Mouse (Mus musculus) cerebellum, postnatal 10 days (tissue): Measurements from ENCODE around the gene Slc39a10.
"Not testable (repeated sequence)": the region's sequence is repeated elsewhere in the genome, so short reads cannot be mapped to it uniquely, and the experiment has no call there.

ENCODE experiments used
- DNase-seq, 2 experiments: peaks; one replicate each; pipeline ENCODE4 v3.0.0; 2021; ENCODE audit warnings: mixed read lengths in 2 of 2

Gene Slc39a10

DNA sequence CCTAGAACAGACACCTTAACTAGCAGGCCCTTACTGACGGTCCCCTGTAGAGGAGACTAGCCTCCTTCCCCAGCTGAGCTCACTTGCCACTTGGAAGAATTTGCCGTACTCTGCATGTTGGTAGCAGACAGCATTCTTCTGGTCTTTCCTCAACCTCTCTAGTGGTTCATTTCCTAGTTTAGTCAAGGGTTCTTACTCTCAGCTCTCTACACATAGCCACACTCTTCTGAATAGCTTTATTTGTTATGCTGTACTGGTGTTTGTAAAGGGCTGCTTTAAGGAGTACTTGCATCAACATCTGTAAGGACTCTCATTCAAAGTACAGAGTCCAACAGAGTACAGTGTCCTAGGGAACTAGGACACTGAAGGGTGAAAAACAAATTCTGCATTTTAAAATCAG lies 29.2 kb downstream of the Slc39a10 start:
- DNase-seq = no peak

DNA sequence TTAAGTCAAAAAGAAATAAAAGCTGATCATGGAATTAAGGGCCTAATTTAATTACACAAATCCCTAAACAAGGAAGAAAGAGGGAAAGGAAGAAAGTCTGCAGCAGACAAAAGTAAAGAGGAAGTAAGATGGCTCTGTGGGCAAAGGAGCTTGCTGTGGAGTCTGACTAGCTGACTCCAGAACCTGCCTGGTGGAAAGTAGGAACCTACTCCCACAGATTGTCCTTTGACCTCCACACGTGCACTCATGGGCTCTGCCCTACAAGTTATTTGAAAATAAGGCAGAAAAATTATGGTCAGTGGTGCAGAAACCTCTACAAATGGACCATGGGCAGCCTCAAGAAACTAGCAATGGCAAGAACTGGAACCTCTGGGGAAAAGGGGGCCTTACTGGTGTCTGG lies 32.6 kb downstream of the Slc39a10 start:
- DNase-seq = no peak

DNA sequence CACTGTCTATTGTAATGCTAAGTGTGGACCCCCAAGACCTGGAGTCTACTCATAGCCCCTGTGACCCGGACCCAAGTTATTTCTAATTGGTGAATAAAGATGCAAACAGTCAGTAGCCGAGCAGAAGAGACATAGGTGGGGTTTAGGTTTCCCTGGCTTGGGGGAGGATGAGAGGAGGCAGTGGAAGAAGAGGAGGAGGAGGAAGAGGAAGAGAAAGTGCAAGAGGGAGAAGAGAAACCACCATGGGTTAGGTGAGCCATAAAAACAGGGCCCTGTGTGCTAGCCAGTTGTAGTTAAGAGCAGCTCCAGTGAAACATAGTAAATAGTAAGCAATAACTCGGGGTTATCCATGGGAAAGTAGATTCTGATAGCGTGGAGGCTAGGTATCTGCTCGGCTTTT lies 34.1 kb downstream of the Slc39a10 start:
- no peak for DNase-seq

DNA sequence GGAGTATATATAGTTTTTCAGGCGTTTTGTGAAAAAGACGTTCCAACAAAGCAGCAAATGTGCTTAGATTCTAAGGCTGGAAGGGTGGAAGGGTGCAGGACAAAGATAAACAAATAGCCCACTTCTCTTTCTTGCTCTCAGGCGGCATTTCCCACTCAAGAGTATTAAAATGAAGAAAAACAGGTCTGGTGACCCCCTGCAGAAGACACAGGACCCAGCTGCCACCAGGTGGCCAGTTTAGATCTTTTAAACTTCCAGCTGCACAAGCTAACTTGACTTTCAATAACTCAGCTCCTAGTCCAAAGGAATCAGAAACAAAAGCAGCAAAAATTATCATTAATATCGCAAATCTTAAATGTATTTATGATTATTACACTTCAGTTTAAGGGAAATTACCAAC lies 36.2 kb downstream of the Slc39a10 start:
- DNase-seq = no peak

DNA sequence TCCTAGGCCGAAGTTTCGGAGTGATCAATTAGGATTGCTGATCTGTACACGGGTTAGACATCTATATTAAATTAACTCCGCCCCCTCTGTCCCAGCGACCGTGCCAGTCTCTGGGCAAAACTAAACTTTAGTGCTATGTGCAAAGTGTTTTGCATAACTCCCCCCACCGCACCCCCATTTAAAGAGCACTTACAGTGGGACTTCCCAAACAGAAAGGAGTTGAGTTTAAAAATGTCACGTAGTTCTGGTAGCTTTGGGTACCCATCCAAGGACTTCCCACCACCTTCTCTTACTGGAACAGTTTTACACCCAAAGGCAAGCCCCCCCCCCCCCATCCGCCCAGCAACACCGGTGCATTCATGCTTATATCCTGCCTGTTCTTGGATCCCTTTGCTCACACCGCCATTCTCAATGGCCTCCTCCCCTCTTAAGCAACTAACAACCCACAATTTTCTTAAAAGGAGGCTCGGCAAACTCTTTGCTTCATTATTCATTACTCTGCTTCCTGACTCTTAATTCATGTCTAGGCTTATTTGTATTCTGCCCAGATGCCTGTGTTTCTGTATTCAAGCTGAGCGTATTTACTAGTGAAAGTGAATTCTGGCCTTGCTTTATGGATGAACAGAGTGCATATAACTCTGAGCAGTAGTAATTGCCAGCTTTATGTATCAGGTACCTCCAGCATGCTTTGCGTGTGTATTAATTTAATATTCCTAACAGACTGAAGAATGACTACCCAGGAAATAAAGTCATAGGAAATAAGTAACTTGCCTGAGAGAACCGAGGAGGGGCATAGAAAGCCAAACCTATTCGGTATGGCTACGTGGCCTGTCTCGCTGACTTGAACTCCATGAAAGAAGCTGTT lies 38.4 kb downstream of the Slc39a10 start:
- DNase-seq = no peak

DNA sequence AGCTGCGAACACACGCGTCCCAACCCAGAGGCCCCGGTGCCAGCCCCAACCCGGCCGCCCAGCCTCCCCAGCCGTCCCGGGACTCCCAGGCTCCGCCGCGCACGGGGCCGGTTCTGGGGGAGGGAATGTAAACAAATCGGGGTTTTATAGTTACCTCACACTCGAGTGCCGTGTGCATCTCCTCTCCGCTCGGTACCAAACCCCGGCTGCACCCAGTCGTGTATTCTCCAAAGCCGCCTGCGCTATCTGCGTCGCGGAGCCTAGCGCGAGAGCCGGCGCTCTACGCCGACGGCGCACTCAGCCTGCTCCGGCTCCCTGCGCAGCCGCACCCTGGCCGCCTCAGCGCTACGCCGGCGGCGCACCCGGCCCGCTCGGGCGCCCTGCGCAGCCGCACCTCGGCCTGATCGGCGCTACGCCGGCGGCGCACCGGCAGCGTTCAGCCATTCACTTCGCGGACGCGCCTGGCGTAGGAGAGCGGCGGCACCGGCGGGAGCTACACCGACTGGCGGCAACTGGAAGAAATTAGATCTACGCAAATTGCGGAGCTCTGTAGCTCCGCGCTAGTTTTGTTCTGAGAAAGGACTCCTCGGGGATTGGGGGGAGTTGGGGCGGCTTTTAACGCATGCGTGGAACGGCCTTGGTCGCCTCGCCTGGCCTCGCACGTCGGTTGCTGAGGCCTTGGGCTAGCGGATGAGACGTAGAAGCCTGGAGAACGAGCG lies 39.2 kb downstream of the Slc39a10 start:
- DNase-seq = peak; percentile 98

DNA sequence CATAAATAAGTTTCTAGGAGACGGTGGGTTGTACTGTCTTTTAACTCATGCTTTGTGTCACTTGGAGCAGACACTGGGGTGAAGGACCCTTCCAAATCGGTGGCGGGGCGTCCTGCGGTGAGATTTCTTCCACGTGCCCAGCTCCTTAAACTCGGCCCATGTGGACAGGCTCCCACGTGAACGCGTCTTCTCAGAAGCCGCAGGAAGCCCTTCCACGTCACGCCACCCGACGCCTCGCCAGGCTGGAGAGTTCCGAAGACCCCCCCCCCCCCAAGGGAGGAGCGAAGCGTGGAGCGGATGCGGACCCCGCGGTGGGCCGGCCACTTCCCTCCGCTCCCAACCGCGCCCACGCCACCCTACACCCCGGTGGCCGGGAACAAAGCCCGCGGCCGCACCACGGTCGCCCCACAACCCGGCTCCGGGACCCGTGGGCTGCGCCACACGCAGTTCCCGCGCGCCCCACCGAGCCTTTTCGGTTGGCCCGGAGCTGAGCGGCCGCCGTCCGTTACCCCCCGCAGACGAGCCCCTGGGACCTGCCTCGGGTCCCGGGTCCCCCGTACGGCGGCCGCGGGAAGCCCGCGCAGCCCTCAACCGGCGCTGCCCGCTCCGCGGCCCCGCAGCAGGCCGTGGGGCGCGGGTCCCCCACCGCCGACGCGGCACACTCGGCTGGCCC lies 39.9 kb downstream of the Slc39a10 start:
- DNase-seq = peak; percentile 82 to 83

DNA sequence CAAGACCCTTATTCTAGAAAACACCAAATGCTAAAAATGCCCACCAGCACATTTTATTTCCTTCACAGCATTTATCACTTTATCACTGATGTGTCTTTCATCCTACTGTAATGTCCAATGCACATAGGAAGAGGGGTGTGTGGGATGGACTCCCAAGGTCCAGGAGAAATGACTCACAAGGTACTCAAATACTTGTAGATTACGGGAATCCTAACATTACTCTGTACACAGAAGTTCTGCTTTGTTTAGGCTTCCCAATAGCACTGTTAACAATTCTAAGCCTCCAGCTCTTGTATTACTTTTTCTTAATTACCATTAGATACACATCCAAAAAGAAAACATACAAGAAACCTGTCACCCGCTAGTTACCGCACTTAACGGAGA lies 40.4 kb downstream of the Slc39a10 start:
- peak in 1 of 2 experiments; percentile 11 for DNase-seq

DNA sequence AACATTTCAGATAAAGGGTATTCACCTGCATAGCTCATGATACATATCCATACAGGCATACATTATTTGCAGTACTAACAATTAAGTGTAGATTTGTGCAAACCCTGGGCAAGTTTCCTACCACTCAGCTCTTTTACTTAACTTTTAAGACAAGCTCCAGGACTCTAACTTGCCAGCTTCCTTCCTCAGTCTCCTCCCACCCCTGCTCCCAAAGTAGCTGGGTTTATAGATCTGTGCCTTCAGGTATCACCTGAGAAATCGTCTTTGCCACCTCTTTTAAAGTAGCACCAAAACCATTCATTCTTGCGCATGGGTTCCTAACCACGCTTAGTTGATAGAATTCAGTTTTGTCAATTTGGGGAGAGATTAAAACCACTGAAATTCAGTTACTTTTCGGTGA lies 41.1 kb downstream of the Slc39a10 start:
- DNase-seq = peak in 1 of 2 experiments; percentile 6

DNA sequence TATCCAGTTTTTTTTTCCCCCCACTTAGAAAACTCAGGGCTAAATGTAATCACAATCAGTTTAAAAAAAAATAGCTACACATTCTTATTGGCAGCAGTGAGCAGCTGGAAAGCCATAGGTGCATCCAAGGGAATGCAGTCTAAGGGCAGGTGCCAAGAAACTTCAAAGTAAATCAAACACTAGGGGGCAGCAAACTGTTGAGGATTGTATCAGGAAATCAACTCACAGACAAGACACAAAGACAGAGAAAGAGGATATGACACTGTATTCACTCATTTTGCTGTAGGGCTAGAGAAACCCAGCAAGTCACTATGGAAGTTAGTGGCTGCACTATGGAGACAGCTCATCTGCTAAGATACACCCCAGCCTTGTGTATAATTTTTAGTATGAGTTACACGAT lies 42.9 kb downstream of the Slc39a10 start:
- DNase-seq = peak; percentile 80 to 94

DNA sequence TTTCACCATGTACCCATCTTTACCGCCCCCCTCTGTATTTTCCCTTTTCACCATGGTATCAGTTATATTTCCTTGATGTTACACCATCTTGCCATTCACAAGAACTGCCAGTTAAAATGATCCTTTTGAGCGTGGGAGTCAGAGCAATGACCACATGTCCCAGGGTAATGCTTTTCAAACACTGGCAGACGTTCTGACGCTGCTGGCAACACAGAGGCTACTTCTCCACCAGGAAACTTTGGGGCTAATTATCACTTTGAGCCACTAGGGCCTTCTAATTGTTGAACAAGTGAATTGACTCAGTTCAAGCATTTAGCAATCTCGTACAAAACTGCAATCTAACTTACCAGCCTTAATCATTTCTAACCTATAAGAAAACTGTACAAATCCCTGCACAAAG lies 47.4 kb downstream of the Slc39a10 start:
- DNase-seq = no peak

DNA sequence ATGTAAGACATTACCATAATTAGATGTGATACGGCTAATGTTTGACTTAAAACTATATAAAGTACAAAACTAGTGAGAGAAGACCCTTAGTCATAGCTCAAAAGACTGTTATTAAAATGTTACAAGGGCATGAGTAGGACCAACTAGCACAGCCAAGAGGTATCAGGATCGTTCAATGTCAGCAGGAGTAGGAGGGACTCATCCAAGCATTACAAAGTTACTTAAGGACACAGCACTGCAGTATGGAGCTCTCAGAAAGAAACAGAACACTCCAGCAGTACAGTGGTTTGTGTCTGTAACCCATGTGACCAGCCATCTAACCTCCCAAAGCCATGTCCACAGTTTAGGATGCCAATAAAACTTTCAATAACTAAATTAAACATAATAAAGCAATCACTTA lies 48.4 kb downstream of the Slc39a10 start:
- DNase-seq = no peak

DNA sequence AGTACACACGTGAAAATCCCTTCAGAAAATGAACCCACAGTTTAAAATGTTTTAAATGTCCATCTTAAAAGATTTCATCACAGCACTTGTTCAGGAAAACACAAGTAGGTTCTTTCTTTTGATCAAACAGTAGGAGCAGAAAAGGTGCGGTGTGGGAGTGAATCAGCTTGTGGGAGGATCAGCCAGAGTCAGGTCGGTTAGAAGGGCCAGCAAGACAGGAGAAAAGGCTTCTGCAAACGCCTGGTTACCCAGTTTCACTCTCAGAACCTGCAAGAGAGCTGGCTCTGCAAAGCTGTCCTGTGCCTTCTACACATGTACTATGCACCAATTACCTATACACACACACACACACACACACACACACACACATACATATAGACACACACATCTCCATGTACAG lies 49.2 kb downstream of the Slc39a10 start:
- no peak for DNase-seq

DNA sequence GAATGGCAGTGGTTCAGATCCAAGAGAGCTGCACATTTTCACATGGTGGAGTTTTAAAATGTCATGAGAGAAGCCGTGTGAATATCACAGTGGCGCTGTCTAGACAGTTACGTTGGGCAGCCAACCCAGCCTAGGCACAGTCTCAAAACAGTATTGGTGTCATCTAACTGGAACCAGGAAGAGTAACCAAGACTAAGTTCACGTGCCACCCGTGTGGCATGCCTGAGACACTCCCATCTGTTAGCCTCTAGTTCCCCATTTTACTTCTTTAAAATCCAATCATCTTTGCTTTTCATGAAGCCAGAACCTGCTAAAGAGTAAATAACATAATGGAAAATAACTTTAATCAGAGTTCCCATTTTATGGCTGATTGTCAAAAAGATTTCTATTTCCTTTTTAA lies 60.7 kb downstream of the Slc39a10 start:
- DNase-seq = no peak

DNA sequence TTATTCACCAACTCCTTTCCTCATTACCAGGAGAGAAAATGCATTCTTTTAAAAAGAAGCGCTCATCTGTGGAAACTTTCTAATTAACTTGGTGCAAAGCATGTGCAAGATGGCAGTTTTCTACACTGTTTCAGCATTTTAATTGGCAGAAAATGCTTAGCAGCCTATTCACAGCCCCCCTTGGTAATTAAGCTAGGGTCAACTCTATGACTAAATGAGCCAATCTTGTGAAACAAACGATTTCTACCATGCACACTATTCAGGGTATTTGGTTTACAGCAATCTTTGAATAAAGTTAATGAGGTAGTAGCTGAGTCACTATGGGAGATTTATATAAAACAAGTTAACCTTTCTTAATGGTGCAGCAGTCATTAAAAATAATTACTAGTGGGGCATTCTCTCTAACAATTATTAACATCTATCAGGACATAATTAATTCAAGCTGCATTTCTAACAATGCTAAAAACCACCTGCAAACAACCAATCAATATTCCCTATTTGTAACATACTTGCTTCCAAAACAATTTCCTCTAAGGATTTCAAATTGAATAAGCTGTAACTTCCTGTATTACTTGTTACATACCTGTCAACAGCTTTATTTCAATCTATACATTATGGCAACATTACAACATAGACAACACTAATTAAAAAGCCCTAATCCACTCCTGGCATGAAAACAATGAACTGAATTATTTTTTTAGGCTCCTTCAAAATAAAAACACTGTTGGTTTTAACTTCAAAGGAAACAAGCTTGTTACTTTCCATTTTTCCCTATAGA lies 62.4 kb downstream of the Slc39a10 start:
- DNase-seq = no peak

DNA sequence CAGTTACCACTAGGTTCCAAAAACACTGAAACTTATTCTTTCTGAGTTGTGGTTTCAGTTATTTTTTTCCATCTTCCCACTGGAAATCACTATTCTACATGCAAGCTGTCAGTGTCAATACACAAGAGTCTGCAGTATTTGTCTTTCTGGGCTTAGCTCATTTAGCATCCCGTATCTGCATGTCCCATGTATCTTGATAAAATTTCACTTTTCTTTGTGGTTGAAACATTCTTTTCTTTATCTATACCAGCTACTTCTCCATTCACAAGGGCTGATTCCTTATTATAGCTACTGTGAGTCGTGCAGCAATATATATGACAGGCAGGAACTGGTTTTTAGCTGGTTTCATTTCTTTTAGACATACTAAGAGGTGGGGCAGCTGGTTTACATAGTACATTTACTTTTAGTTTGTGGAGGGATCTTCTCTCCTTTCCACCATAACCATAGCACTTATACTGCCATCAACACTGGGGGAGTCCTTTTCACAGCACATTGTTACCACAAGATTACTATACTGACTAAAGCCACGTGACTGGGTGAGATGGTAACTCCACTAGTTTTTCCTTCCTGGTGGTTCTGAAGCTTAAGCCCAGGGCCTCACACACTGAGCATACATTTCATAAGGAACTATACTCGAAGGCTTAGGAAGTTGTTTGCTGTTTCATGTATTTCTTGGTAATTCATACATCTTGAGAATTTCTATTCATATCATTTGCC lies 70.2 kb downstream of the Slc39a10 start:
- no peak for DNase-seq

DNA sequence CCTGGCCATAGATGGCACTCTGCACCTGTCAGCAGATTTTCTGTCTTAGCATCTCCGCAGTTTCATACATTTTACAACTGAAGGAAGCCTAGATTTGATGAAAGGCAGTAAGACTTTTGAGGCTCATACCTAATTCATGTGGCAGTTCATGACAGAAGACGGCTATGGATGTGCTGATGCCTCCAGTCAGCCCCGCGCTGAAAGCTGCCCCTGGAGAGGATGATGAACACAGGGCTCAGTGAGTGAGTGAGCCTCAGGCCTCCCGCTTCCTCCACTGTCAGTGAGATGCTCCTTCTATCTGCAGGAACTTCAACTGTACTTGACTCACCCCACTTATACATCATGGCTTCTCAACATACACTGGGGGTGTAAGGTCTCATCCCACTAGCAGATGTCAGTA lies 74.7 kb downstream of the Slc39a10 start:
- DNase-seq = no peak

DNA sequence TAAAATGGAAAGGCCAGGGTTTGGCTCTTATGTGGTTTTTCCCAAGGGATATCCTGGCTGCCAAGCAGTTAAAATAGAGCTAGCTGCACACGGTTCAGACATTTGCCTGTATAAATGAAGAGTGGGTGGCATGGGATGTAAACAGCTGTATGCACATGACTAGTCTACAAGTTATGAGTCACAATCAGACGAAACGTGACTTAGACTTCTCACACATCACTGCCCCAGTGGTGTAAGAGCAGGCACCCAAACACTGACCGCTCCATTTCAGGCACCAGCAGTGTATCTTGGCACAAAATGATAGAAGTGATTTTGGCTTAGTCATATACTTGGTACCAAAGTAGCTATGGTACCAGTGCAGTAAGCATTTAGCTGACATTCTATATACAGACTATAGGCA lies 84.0 kb downstream of the Slc39a10 start:
- DNase-seq = not testable (repeated sequence)

DNA sequence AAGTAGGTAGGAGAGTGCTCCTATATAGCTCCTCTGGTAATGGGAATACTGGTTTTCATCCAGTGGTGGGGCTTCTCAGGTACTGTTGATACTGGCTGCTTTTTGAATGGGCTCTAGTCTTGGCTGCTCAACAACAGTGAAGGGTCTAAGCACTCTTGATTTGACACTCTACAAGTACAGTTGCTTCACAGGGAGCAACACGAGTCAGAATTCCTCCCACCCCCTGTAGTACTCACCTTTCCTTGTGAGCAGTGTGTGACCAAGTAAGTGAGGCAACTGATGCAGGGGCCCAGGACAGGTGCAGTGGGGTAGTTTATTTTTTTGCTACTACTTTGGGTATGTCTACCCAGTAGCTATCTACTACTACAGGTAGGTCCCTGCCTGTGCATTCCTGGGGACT lies 87.6 kb downstream of the Slc39a10 start:
- DNase-seq = no peak

DNA sequence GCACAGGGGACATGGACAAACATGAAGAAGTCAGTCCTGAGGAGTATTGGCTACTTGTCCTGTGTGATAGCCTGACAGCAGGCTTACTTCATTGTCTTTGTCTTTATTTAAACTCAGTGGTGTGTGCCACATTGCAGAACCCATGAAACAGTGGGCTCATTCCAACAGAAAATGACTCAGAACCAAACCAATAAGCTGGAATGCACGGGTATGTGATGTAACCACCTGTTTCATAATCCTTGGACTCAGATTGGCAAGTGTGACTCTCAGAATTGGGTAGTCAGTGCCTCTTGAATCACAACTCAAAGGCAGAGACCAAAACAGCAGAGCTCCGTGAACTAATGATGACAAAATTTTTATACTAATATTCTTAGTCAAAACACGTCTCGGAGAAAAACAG lies 110.4 kb downstream of the Slc39a10 start:
- DNase-seq = not testable (repeated sequence)

DNA sequence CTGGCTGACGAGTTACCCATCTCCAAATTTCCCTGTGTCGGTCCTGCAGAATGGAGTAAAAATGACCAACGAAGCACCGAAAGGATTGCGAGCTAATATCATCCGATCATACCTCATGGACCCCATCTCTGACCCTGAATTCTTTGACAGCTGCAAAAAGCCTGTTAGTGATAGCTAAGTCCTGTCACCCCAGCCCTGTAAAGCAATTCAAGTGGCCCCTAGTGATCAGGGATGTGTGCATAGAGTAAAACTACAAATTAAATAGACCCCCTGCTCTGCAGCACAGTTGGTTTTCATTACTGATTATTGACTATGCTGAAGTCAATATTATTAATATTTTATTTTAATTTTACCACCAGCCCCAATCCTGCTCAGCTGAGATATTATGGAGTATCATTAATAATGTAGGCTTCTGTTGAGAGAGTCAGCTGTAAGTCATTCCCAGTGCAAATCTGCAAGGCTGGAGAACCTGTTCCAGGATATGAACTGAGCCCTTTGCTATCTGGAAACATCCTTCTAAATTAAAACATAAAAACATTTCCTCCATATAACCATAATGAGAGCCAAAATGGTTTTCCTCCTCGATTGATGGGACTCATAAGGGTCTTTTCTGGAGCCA lies 122.5 kb downstream of the Slc39a10 start:
- DNase-seq = not testable (repeated sequence)

DNA sequence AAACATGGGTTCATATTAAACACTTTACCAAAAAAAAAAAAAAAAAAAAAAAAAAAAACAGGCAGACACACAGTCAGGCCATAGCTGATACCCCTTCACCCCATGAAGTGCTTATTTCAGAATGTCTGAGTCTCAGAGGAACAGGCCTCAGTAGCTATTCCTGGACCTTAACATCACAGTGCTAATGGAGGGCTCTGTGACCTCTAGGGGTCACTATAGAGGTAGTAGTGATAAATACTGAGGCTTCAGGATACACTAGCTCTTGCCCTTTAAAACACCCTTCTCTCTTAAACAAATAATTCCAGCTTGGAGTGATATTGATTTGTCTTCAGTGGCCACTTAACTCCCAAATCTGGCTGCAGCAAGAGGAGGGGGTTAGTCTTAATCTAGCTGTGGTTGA lies 123.3 kb downstream of the Slc39a10 start:
- DNase-seq = not testable (repeated sequence)
